Mouse (Mus musculus) stomach, postnatal 0 days (tissue): ENCODE measurements around the gene Gm29776. TPM values are rescaled to one million over a fixed set of nuclear protein-coding genes. Genes with fewer than 3 reads are reported as not detected.

ENCODE experiments used
- ATAC-seq: fragments of 200-750 bp; cut with Nextera tagmentation; 2 replicates; pipeline ENCODE4 v1.8.0; 2017; ENCODE audit not compliant: low FRiP score, low TSS enrichment
- DNase-seq: peaks from one replicate; pipeline ENCODE4 v3.0.0-alpha.2; 2016; ENCODE audit warnings: low spot score
- H3K27ac ChIP-seq: fragments of 300-500 bp; sonication (generic); replicated peaks from 2 replicates; pipeline ENCODE4 v1.5.1; 2014; ENCODE audit warnings: mild to moderate bottlenecking, control low read depth
- H3K27me3 ChIP-seq: fragments of 300-500 bp; sonication (generic); 2 replicates; pipeline ENCODE4 v1.6.1; 2014; ENCODE audit warnings: low read length; ENCODE audit not compliant: control insufficient read depth, insufficient read depth
- H3K36me3 ChIP-seq: fragments of 300-500 bp; sonication (generic); 2 replicates; pipeline ENCODE4 v1.6.1; 2014; ENCODE audit warnings: low read length, mixed read lengths; ENCODE audit not compliant: control insufficient read depth, insufficient read depth
- H3K4me1 ChIP-seq: fragments of 300-500 bp; sonication (generic); replicated peaks from 2 replicates; pipeline ENCODE4 v1.6.1; 2014; ENCODE audit warnings: antibody characterized with exemption; ENCODE audit not compliant: control insufficient read depth, insufficient read depth
- H3K4me2 ChIP-seq: fragments of 300-500 bp; sonication (generic); replicated peaks from 2 replicates; pipeline ENCODE4 v1.6.1; 2014; ENCODE audit warnings: low read depth, mild to moderate bottlenecking, control low read depth, moderate library complexity
- H3K4me3 ChIP-seq: fragments of 300-500 bp; sonication (generic); 2 replicates; pipeline ENCODE4 v1.5.1; 2014; ENCODE audit warnings: low read depth, low read length, control low read depth
- H3K9ac ChIP-seq: fragments of 300-500 bp; sonication (generic); 2 replicates; pipeline ENCODE4 v1.6.1; 2014; ENCODE audit warnings: mild to moderate bottlenecking, low read length, control low read depth, mixed read lengths
- H3K9me3 ChIP-seq: fragments of 300-500 bp; sonication (generic); 2 replicates; pipeline ENCODE4 v1.6.1; 2016; ENCODE audit warnings: low read length; ENCODE audit not compliant: control insufficient read depth
- CTCF ChIP-seq: IDR thresholded peaks from 2 replicates; pipeline ENCODE4 v1.5.1; 2016; ENCODE audit warnings: antibody characterized with exemption, low read depth, mild to moderate bottlenecking, moderate library complexity
- EP300 ChIP-seq: optimal IDR thresholded peaks from 2 replicates; pipeline ENCODE3; 2016; ENCODE audit warnings: antibody characterized with exemption
- WGBS: fragments of 180-500 bp; shearing (Covaris S2); extraction: QIAGEN DNeasy Blood & Tissue Kit; methylation state at CpG from one replicate; pipeline ENCODE4 v1.1.7; 2014; 5-methylcytosine and 5-hydroxymethylcytosine counted together
- polyA plus RNA-seq: library from polyadenylated mRNA; unstranded; fragments of >200 nt; fragmentation: Nextera tagmentation; extraction: Ambion mirVana; gene quantifications from 2 replicates; pipeline ENCODE4 v1.2.1, GENCODE M21; 2015

The Gm29776 gene
- polyA plus RNA-seq, 1 experiment from 2014 or later: 0.08 TPM

GRCm38 (mm10) chr14:54706589-54707320 lies 8.1 kb upstream of the Gm29776 start:
- ATAC-seq: 0 out of 2 replicates have a peak, but pooled peaks have one; percentile 20
- DNase-seq: no peak
- Histone ChIP-seq H3K9me3 (no peaks in the 10 kb centered on the region), H3K27me3 (no peaks in the 10 kb centered on the region), H3K27ac (no peak overlapping the region), H3K4me2 (no peak overlapping the region), H3K4me1 (no peaks in the 10 kb centered on the region), H3K9ac (peak overlapping the region; percentile 27; the same call in 1 of the 2 replicates), H3K4me3 (no peak overlapping the region), H3K36me3 (no peaks in the 10 kb centered on the region)
- TF ChIP-seq CTCF (no peak), EP300 (no peak)
- WGBS: 50% methylated on average over 17 of the region's 17 CpGs

- Histone ChIP-seq H3K4me2 (no peak overlapping the region), H3K4me3 (no peak overlapping the region), H3K36me3 (no peaks in the 10 kb centered on the region), H3K9ac (no peak overlapping the region), H3K9me3 (no peaks in the 10 kb centered on the region), H3K27ac (no peak overlapping the region), H3K27me3 (no peaks in the 10 kb centered on the region), H3K4me1 (no peaks in the 10 kb centered on the region)
- ATAC-seq (no peak; the same call in 1 of the 2 replicates), DNase-seq (no peak)
- TF ChIP-seq EP300 (no peak), CTCF (no peak)
- WGBS: 35% methylated on average over 5 of the region's 5 CpGs
Measured at GRCm38 (mm10) chr14:54705844-54706243, 7.2 kb upstream of the Gm29776 start.

- no peaks in the 10 kb centered on the region for H3K9me3 ChIP-seq
- H3K27me3 ChIP-seq: no peaks in the 10 kb centered on the region
- no peaks in the 10 kb centered on the region for H3K4me1 ChIP-seq
- no peak overlapping the region for H3K9ac ChIP-seq
- ATAC-seq (no peak), DNase-seq (no peak)
- H3K4me2 ChIP-seq: no peak overlapping the region
- WGBS: 66% methylated on average over 10 of the region's 10 CpGs
- no peak overlapping the region for H3K27ac ChIP-seq
- no peaks in the 10 kb centered on the region for H3K36me3 ChIP-seq
- TF ChIP-seq CTCF (no peak), EP300 (no peak)
- H3K4me3 ChIP-seq: no peak overlapping the region
Measured at GRCm38 (mm10) chr14:54703207-54703606, 4.6 kb upstream of the Gm29776 start.

GRCm38 (mm10) chr14:54701298-54701697 lies 2.7 kb upstream of the Gm29776 start:
- H3K4me1 ChIP-seq: no peaks in the 10 kb centered on the region
- ATAC-seq (0 out of 2 replicates have a peak, but pooled peaks have one; percentile 65), DNase-seq (peak; percentile 83)
- H3K27ac ChIP-seq: no peak overlapping the region
- WGBS: 9% methylated on average over 6 of the region's 6 CpGs
- H3K9ac ChIP-seq: no peak overlapping the region
- no peaks in the 10 kb centered on the region for H3K9me3 ChIP-seq
- H3K4me3 ChIP-seq: no peak overlapping the region
- H3K36me3 ChIP-seq: no peaks in the 10 kb centered on the region
- H3K4me2 ChIP-seq: no peak overlapping the region
- TF ChIP-seq EP300: no peak
- TF ChIP-seq CTCF: peak; percentile 97
- no peaks in the 10 kb centered on the region for H3K27me3 ChIP-seq

GRCm38 (mm10) chr14:54699586-54699985 lies 953 bp upstream of the Gm29776 start:
- no peaks in the 10 kb centered on the region for H3K4me1 ChIP-seq
- no peaks in the 10 kb centered on the region for H3K36me3 ChIP-seq
- ATAC-seq (no peak), DNase-seq (no peak)
- H3K4me3 ChIP-seq: no peak overlapping the region
- no peak overlapping the region for H3K9ac ChIP-seq
- no peak overlapping the region for H3K4me2 ChIP-seq
- H3K27ac ChIP-seq: no peak overlapping the region
- H3K9me3 ChIP-seq: no peaks in the 10 kb centered on the region
- no peak for TF ChIP-seq EP300
- TF ChIP-seq CTCF: no peak
- no peaks in the 10 kb centered on the region for H3K27me3 ChIP-seq
- WGBS: 34% methylated on average over 3 of the region's 3 CpGs

GRCm38 (mm10) chr14:54696752-54697151 lies 1.9 kb downstream of the Gm29776 start:
- Histone ChIP-seq H3K9ac (no peak overlapping the region), H3K36me3 (no peaks in the 10 kb centered on the region; the same call in 1 of the 2 replicates), H3K27ac (no peak overlapping the region), H3K4me1 (no peaks in the 10 kb centered on the region), H3K27me3 (no peaks in the 10 kb centered on the region), H3K4me3 (no peak overlapping the region), H3K9me3 (no peaks in the 10 kb centered on the region), H3K4me2 (no peak overlapping the region)
- 78% methylated on average over 4 of the region's 4 CpGs for WGBS
- TF ChIP-seq CTCF (no peak), EP300 (no peak)
- ATAC-seq: no peak
- DNase-seq: no peak
